Mouse (Mus musculus) lung, embryonic 16.5 days (tissue): ENCODE results near the gene Gm49368. TPM values are rescaled to one million over a fixed set of nuclear protein-coding genes. Genes with fewer than 3 reads are reported as not detected.
"Not testable (repeated sequence)": the region's sequence is repeated elsewhere in the genome, so short reads cannot be mapped to it uniquely, and the experiment has no call there.

Experiments
- ATAC-seq: fragments of 200-750 bp; cut with Nextera tagmentation; 2 replicates; pipeline ENCODE4 v1.8.0; 2017; ENCODE audit warnings: low read depth, mild to moderate bottlenecking, moderate library complexity
- H3K27ac ChIP-seq: fragments of 300-500 bp; sonication (generic); 2 replicates; pipeline ENCODE4 v1.5.1; 2014; ENCODE audit warnings: mild to moderate bottlenecking, control low read depth, low read length
- H3K27me3 ChIP-seq: fragments of 300-500 bp; sonication (generic); 2 replicates; pipeline ENCODE4 v1.6.1; 2014; ENCODE audit warnings: low read depth, low read length, mixed read lengths; ENCODE audit not compliant: control insufficient read depth, insufficient read depth
- H3K36me3 ChIP-seq: fragments of 300-500 bp; sonication (generic); 2 replicates; pipeline ENCODE4 v1.6.1; 2014; ENCODE audit warnings: low read length; ENCODE audit not compliant: control insufficient read depth, insufficient read depth
- H3K4me1 ChIP-seq: fragments of 300-500 bp; sonication (generic); replicated peaks from 2 replicates; pipeline ENCODE4 v1.6.1; 2014; ENCODE audit warnings: low read length, mixed read lengths; ENCODE audit not compliant: control insufficient read depth, insufficient read depth
- H3K4me2 ChIP-seq: fragments of 300-500 bp; sonication (generic); 2 replicates; pipeline ENCODE4 v1.6.1; 2014; ENCODE audit warnings: low read depth, low read length, control low read depth
- H3K4me3 ChIP-seq: fragments of 300-500 bp; sonication (generic); 2 replicates; pipeline ENCODE4 v1.5.1; 2014; ENCODE audit warnings: mild to moderate bottlenecking, low read length, control low read depth
- H3K9ac ChIP-seq: fragments of 300-500 bp; sonication (generic); 2 replicates; pipeline ENCODE4 v1.6.1; 2014; ENCODE audit warnings: low read length, control low read depth
- H3K9me3 ChIP-seq: fragments of 300-500 bp; sonication (generic); 2 replicates; pipeline ENCODE4 v1.6.1; 2016; ENCODE audit warnings: low read length; ENCODE audit not compliant: control insufficient read depth
- WGBS: fragments of 180-500 bp; shearing (Covaris S2); extraction: QIAGEN DNeasy Blood & Tissue Kit; methylation state at CpG from one replicate; pipeline ENCODE4 v1.1.7; 2014; 5-methylcytosine and 5-hydroxymethylcytosine counted together
- polyA plus RNA-seq: library from polyadenylated mRNA; unstranded; fragments of >200 nt; fragmentation: Nextera tagmentation; extraction: Ambion mirVana; gene quantifications from 2 replicates; pipeline ENCODE4 v1.2.1, GENCODE M21; 2015

Gene Gm49368
- not detected in 2 replicates for polyA plus RNA-seq

GRCm38 (mm10) chr7:128062456-128062855 lies at the start of gene Gm49368, which contains the start of gene Itgam:
Gene Gm49368, plus strand, starts transcription at chr7:128062683.
Gene Itgam, plus strand, starts transcription at chr7:128062640.
- WGBS = 79% methylated on average over 7 of the region's 7 CpGs
- H3K9ac ChIP-seq = no peak within 1 kb of the TSS
- H3K27ac ChIP-seq = no peak within 1 kb of the TSS
- no peak within 1 kb of the TSS for H3K4me2 ChIP-seq
- H3K36me3 ChIP-seq = no peaks in the 10 kb centered on the region
- no peaks in the 10 kb centered on the region for H3K4me1 ChIP-seq
- no peaks in the 10 kb centered on the region for H3K9me3 ChIP-seq
- no peaks in the 10 kb centered on the region for H3K27me3 ChIP-seq
- no peak for ATAC-seq
- no peak within 1 kb of the TSS for H3K4me3 ChIP-seq

GRCm38 (mm10) chr7:128013116-128013515 lies 49.4 kb upstream of the Gm49368 start:
- no peaks in the 10 kb centered on the region for H3K27me3 ChIP-seq
- 90% methylated on average over 13 of the region's 13 CpGs for WGBS
- no peak overlapping the region for H3K4me3 ChIP-seq
- no peak for ATAC-seq
- no peaks in the 10 kb centered on the region for H3K9me3 ChIP-seq
- H3K4me2 ChIP-seq = no peak overlapping the region
- H3K27ac ChIP-seq = no peak overlapping the region
- H3K9ac ChIP-seq = no peak overlapping the region
- H3K4me1 ChIP-seq = no peaks in the 10 kb centered on the region; the same call in 1 of the 2 replicates
- H3K36me3 ChIP-seq = no peaks in the 10 kb centered on the region

GRCm38 (mm10) chr7:128016134-128016533 lies 46.3 kb upstream of the Gm49368 start:
- H3K4me1 ChIP-seq, H3K4me3 ChIP-seq, ATAC-seq, H3K9me3 ChIP-seq, H3K9ac ChIP-seq, H3K36me3 ChIP-seq, H3K4me2 ChIP-seq, H3K27me3 ChIP-seq: not testable (repeated sequence)
- peak overlapping the region; percentile 80 for H3K27ac ChIP-seq
- 46% methylated on average over 5 of the region's 5 CpGs for WGBS

- Histone ChIP-seq H3K27me3 (no peaks in the 10 kb centered on the region), H3K4me2 (no peak overlapping the region), H3K4me3 (no peak overlapping the region), H3K9ac (no peak overlapping the region), H3K9me3 (no peaks in the 10 kb centered on the region), H3K4me1 (no peaks in the 10 kb centered on the region; the same call in 1 of the 2 replicates), H3K36me3 (no peaks in the 10 kb centered on the region), H3K27ac (peak overlapping the region; percentile 80; the same call in 1 of the 2 replicates)
- 51% methylated on average over 6 of the region's 6 CpGs for WGBS
- no peak for ATAC-seq
Measured at GRCm38 (mm10) chr7:128016650-128017049, 45.8 kb upstream of the Gm49368 start.

GRCm38 (mm10) chr7:128018275-128018674 lies 44.2 kb upstream of the Gm49368 start:
- H3K4me2 ChIP-seq = no peak overlapping the region
- H3K27ac ChIP-seq = no peak overlapping the region
- no peaks in the 10 kb centered on the region for H3K36me3 ChIP-seq
- no peak overlapping the region for H3K4me3 ChIP-seq
- no peaks in the 10 kb centered on the region for H3K27me3 ChIP-seq
- 83% methylated on average over 3 of the region's 3 CpGs for WGBS
- H3K9ac ChIP-seq = no peak overlapping the region
- H3K9me3 ChIP-seq = no peaks in the 10 kb centered on the region
- ATAC-seq = no peak
- H3K4me1 ChIP-seq = no peaks in the 10 kb centered on the region; the same call in 1 of the 2 replicates

GRCm38 (mm10) chr7:128019187-128019586 lies 43.3 kb upstream of the Gm49368 start:
- ATAC-seq = no peak
- 80% methylated on average over 2 of the region's 2 CpGs for WGBS
- no peaks in the 10 kb centered on the region for H3K36me3 ChIP-seq
- no peak overlapping the region for H3K4me3 ChIP-seq
- H3K27me3 ChIP-seq = no peaks in the 10 kb centered on the region
- H3K4me1 ChIP-seq = no peaks in the 10 kb centered on the region; the same call in 1 of the 2 replicates
- no peak overlapping the region for H3K27ac ChIP-seq
- H3K9me3 ChIP-seq = no peaks in the 10 kb centered on the region
- no peak overlapping the region for H3K4me2 ChIP-seq
- H3K9ac ChIP-seq = no peak overlapping the region

- Histone ChIP-seq H3K27ac (no peak overlapping the region), H3K9ac (no peak overlapping the region), H3K4me2 (no peak overlapping the region), H3K9me3 (no peaks in the 10 kb centered on the region), H3K27me3 (no peaks in the 10 kb centered on the region), H3K4me3 (no peak overlapping the region), H3K4me1 (no peaks in the 10 kb centered on the region), H3K36me3 (no peaks in the 10 kb centered on the region)
- WGBS = 62% methylated on average over 8 of the region's 8 CpGs
- ATAC-seq = no peak
Measured at GRCm38 (mm10) chr7:128022974-128023373, 39.5 kb upstream of the Gm49368 start.

- Histone ChIP-seq H3K9me3 (no peaks in the 10 kb centered on the region), H3K4me2 (no peak overlapping the region), H3K27me3 (no peaks in the 10 kb centered on the region), H3K9ac (no peak overlapping the region), H3K4me3 (no peak overlapping the region), H3K4me1 (no peaks in the 10 kb centered on the region), H3K36me3 (no peaks in the 10 kb centered on the region), H3K27ac (no peak overlapping the region)
- 69% methylated on average over 4 of the region's 4 CpGs for WGBS
- peak; percentile 60; the same call in 1 of the 2 replicates for ATAC-seq
Measured at GRCm38 (mm10) chr7:128023565-128023964, 38.9 kb upstream of the Gm49368 start.

GRCm38 (mm10) chr7:128024364-128024763 lies 38.1 kb upstream of the Gm49368 start:
- WGBS = 69% methylated on average over 9 of the region's 9 CpGs
- no peaks in the 10 kb centered on the region for H3K4me1 ChIP-seq

GRCm38 (mm10) chr7:128024932-128025331 lies 37.6 kb upstream of the Gm49368 start:
- Histone ChIP-seq H3K27ac (no peak overlapping the region), H3K36me3 (no peaks in the 10 kb centered on the region), H3K9me3 (no peaks in the 10 kb centered on the region), H3K4me2 (no peak overlapping the region), H3K9ac (no peak overlapping the region), H3K27me3 (no peaks in the 10 kb centered on the region), H3K4me3 (no peak overlapping the region), H3K4me1 (no peaks in the 10 kb centered on the region)
- 75% methylated on average over 4 of the region's 4 CpGs for WGBS
- no peak for ATAC-seq

More at GRCm38 (mm10) chr7:128024364-128024763, 38.1 kb upstream of the Gm49368 start:
- Histone ChIP-seq H3K27me3 (no peaks in the 10 kb centered on the region), H3K9ac (no peak overlapping the region), H3K36me3 (no peaks in the 10 kb centered on the region), H3K4me3 (no peak overlapping the region), H3K4me2 (no peak overlapping the region), H3K9me3 (no peaks in the 10 kb centered on the region), H3K27ac (no peak overlapping the region)
- ATAC-seq = no peak
